Mouse (Mus musculus) layer of hippocampus, postnatal 14 days (tissue): Measurements from ENCODE around the gene Olfr209. TPM values are rescaled to one million over a fixed set of nuclear protein-coding genes. Genes with fewer than 3 reads are reported as not detected.
"Not testable (repeated sequence)": the region's sequence is repeated elsewhere in the genome, so short reads cannot be mapped to it uniquely, and the experiment has no call there.

Experiments
- DNase-seq, 2 experiments: peaks; one replicate each; pipeline ENCODE4 v3.0.0; 2021 to 2022; ENCODE audit warnings: low spot score in 2 of 2, mixed read lengths in 1 of 2
- long read RNA-seq, 2 experiments: library from polyadenylated mRNA; stranded (forward); transcript quantifications; one replicate each; pipeline ENCODE4 v2.0.0; 2021
- total RNA-seq, 2 experiments: library from RNA; stranded (reverse); gene quantifications; 2 replicates each; pipeline ENCODE4 v1.2.3; 2021

The Olfr209 gene
- not detected for total RNA-seq
- long read RNA-seq, experiment 1 = 0 reads
- long read RNA-seq, experiment 2 = 0 reads

- no peak for DNase-seq
These were observed at the start of gene Olfr209 for GRCm38 (mm10) chr16:59363893-59364292. Gene Olfr209 (minus strand): TSS chr16:59363993.

DNA sequence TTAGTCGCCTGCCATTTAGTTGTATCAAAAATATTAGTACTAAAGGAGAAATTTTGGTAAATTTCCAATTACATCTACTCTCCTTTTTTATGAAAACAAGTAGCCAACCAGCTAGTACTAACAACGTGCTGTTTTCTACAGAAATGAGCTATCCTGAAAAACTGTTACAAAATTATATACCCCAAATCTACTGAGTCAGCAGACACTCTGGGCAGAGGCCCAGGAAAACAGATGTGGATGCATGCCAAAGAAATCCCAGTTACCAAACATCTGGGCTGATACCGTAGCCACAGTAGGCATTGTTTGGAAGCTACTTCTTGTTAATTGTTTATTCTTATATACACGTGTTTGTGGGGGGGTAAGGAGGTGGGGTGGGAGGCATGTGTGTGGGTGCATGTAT is 49.7 kb upstream of the Olfr209 start:
- no peak for DNase-seq

- no peak for DNase-seq
These were observed 46.0 kb upstream of the Olfr209 start for GRCm38 (mm10) chr16:59409800-59410199.

DNA sequence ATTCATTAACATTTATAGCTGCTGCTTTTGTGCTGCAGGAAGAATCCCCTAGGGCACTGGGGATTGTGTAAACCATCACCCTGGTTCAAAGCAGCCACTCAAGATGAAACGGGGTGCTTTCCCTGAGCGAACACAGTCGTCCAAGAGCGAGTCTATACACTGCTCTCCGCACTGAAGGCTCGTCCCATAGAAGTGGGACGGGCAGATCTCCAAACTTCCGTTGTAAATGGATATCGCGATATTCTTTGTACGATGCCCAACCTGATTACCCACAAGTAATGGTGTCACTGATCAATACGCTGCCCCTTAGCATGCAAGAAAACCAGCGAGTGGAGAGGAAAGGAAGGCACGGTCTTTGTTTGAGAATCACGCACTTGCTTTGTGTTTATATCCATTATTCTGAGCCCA is 45.6 kb upstream of the Olfr209 start:
- no peak for DNase-seq

DNA sequence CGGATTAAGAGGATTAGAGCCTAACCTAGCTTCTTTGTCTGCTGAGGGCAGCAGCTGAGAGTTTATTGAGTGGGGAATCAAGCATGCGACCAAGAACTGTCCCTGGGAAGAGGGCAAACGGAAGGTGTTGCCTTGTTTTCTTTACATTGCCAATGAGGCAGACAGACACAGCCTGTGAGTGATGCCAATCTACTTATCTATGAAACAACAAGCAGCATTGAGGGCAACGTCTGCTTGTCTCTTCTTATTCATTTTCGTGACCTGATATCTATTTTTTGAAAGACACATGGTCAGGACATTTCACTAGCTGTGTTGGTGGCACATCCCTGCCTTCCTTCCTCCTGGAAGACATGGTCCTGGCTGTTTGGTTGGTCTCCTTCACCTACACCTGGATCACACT is 43.2 kb upstream of the Olfr209 start, which contains the start of gene Gabrr3:
TSS of gene Gabrr3 (plus strand) at position 301 of the 400 bp plus-strand sequence.
- no peak for DNase-seq

GRCm38 (mm10) chr16:59404798-59405197 is 41.0 kb upstream of the Olfr209 start:
- DNase-seq = no peak

GRCm38 (mm10) chr16:59403684-59404083 is 39.9 kb upstream of the Olfr209 start:
- peak; percentile 16 to 55 for DNase-seq

GRCm38 (mm10) chr16:59401985-59402384 is 38.2 kb upstream of the Olfr209 start:
- no peak for DNase-seq

DNA sequence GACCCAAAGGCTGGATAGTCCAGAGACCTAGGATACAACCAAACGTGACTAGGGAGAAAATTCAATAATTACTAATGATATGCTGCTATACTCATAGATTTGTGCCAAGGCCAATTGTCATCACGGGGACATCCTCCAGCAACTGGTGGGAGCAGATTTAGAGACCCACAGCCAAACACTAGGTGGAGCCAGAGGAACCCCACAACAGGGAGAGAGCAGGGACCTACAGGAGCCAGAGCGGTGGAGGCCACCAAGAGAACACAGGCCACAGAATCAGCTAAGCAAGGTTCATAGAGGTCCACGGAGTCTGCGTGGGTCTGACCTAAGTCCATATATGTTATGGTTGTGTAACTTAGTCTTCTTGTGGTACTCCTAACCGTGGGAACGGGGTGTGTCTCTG is 37.3 kb upstream of the Olfr209 start:
- DNase-seq = no peak

- peak; percentile 19 to 48 for DNase-seq
These were observed 29.5 kb upstream of the Olfr209 start for GRCm38 (mm10) chr16:59393300-59393699.

- DNase-seq = no peak
These were observed 14.6 kb downstream of the Olfr209 start, which contains the start of gene Olfr206 for GRCm38 (mm10) chr16:59349146-59349545. Gene Olfr206 (minus strand): TSS chr16:59349246.

GRCm38 (mm10) chr16:59331038-59331437 is 32.8 kb downstream of the Olfr209 start, which contains the start of gene Olfr205:
Gene Olfr205 (minus strand): TSS chr16:59331138.
- no peak for DNase-seq

GRCm38 (mm10) chr16:59323262-59323661 is 40.5 kb downstream of the Olfr209 start:
- DNase-seq = not testable (repeated sequence)

- DNase-seq = no peak
These were observed 45.6 kb downstream of the Olfr209 start, which contains the start of gene Olfr204 for GRCm38 (mm10) chr16:59318148-59318547. Gene Olfr204 (minus strand): TSS chr16:59318248.

Other genes starting within 250 kb of the Olfr209 start
- not detected for gene Olfr194, start 242.9 kb downstream of the Olfr209 start, total RNA-seq
- gene Olfr195, start 216.9 kb downstream of the Olfr209 start, total RNA-seq = not detected
- gene Olfr196, start 193.5 kb downstream of the Olfr209 start, total RNA-seq = not detected
- not detected for gene Olfr198, start 160.5 kb downstream of the Olfr209 start, total RNA-seq
- not detected for gene Olfr199, start 144.2 kb downstream of the Olfr209 start, total RNA-seq
- not detected for gene Olfr201, start 91.4 kb downstream of the Olfr209 start, total RNA-seq
- gene Olfr202, start 77.2 kb downstream of the Olfr209 start, total RNA-seq = not detected
- not detected for gene Olfr203, start 65.1 kb downstream of the Olfr209 start, total RNA-seq
- under 1 TPM in 1 of 2 experiments, not detected in 1; 0.07 TPM for gene Olfr204, start 45.7 kb downstream of the Olfr209 start, total RNA-seq
- not detected for gene Olfr205, start 32.9 kb downstream of the Olfr209 start, total RNA-seq
- gene Olfr206, start 14.7 kb downstream of the Olfr209 start, total RNA-seq = not detected
- not detected for gene Gabrr3, start 43.3 kb upstream of the Olfr209 start, total RNA-seq
- gene Riox2, start 107.8 kb upstream of the Olfr209 start, total RNA-seq = 10 to 100 TPM; 10.1 to 12.9 TPM
- gene Crybg3, start 237.0 kb upstream of the Olfr209 start, total RNA-seq = 1 to 10 TPM; 5.0 to 5.7 TPM